Comparison of ENCODE assay signal across 11 mouse cellular contexts in genomic region chr17:74278966-74279869, GRCm38 (mm10). TPM values are rescaled to one million over a fixed set of nuclear protein-coding genes. Genes with fewer than 3 reads are reported as not detected.
DNase-seq lines count a peak whose midpoint lies in the region; ATAC-seq and TF ChIP-seq lines count a peak whose summit lies in the region.
"Had no signal": no experiment of that assay in that cellular context is flagged by ENCODE, and none has a peak within 500 bp of the region (broad histone marks: within the 10 kb centered on the region; RNA-seq: fewer than 3 reads in every experiment).

No protein-coding gene starts in this region.

- TF ChIP-seq CTCF in G1E (IDR thresholded peaks at IDR 0.05; ENCODE audit: low read depth, low read length) = no peak

- H3K9me3 ChIP-seq in hindbrain, embryonic 14.5 days (ENCODE audit: control insufficient read depth, low read length) = no peaks in the 10 kb centered on the region
- no peaks in the 10 kb centered on the region for H3K9me3 ChIP-seq in hindbrain, embryonic 12.5 days (replicated peaks)
- no peaks in the 10 kb centered on the region for H3K9me3 ChIP-seq in G1E (replicated peaks)
- H3K9me3 ChIP-seq: limb, embryonic 10.5 days had no signal

- 92% methylated on average over 8 of the region's 8 CpGs for WGBS in hindbrain, embryonic 14.5 days
- WGBS in hindbrain, embryonic 12.5 days = 93% methylated on average over 8 of the region's 8 CpGs

- H3K27ac ChIP-seq in hindbrain, embryonic 14.5 days = no peak overlapping the region
- no peak overlapping the region for H3K27ac ChIP-seq in hindbrain, embryonic 12.5 days
- H3K27ac ChIP-seq: limb, embryonic 10.5 days had no signal

- no peaks in the 10 kb centered on the region for H3K27me3 ChIP-seq in hindbrain, embryonic 14.5 days (ENCODE audit: control insufficient read depth, insufficient read depth, low read length)
- H3K27me3 ChIP-seq in hindbrain, embryonic 12.5 days = no peaks in the 10 kb centered on the region
- no peaks in the 10 kb centered on the region for H3K27me3 ChIP-seq in G1E (ENCODE audit: insufficient read depth, low read length)

- DNase-seq in hindbrain, embryonic 14.5 days (ENCODE audit: low spot score) = no peak
- no peak for DNase-seq in G1E (ENCODE audit: low spot score)
- peak; percentile 31 for DNase-seq in fat pad, adult 2 months (ENCODE audit: extremely low read depth, low read depth, low spot score)
- no peak for DNase-seq in retina, embryonic 14.5 days (ENCODE audit: low spot score)
- no peak for DNase-seq in gastrocnemius, postnatal 25 days
- DNase-seq: cerebellum, adult 9-11 months; kidney, adult 9 months; thymus, postnatal 25 days had no signal

- H3K4me1 ChIP-seq in hindbrain, embryonic 14.5 days (replicated peaks; ENCODE audit: control insufficient read depth, insufficient read depth, low read length) = 0 out of 2 replicates have a peak, but pooled peaks cover 4% of the 10 kb centered on the region
- 0 out of 2 replicates have a peak, but pooled peaks cover 5% of the 10 kb centered on the region for H3K4me1 ChIP-seq in hindbrain, embryonic 12.5 days
- H3K4me1 ChIP-seq in G1E (ENCODE audit: insufficient read depth, low read depth, low read length) = peaks cover 64% of the 10 kb centered on the region
- H3K4me1 ChIP-seq: limb, embryonic 10.5 days had no signal

- ATAC-seq in hindbrain, embryonic 14.5 days (ENCODE audit: low FRiP score) = peak; percentile 34; the same call in 1 of the 2 replicates
- ATAC-seq in hindbrain, embryonic 12.5 days (ENCODE audit: low FRiP score) = no peak
- ATAC-seq in G1E (ENCODE audit: extremely low read depth, insufficient number of reproducible peaks, low FRiP score, poor library complexity, severe bottlenecking) = peak; percentile 48
- ATAC-seq in megakaryocyte progenitor cell, adult 5-6 weeks (replicated peaks; ENCODE audit: poor library complexity) = peak; percentile 57

- no peaks in the 10 kb centered on the region for H3K36me3 ChIP-seq in hindbrain, embryonic 14.5 days (replicated peaks; ENCODE audit: control insufficient read depth, insufficient read depth)
- no peaks in the 10 kb centered on the region for H3K36me3 ChIP-seq in hindbrain, embryonic 12.5 days
- peaks cover 22% of the 10 kb centered on the region for H3K36me3 ChIP-seq in G1E (replicated peaks)

- no peak overlapping the region for H3K4me2 ChIP-seq in hindbrain, embryonic 14.5 days (replicated peaks)
- no peak overlapping the region for H3K4me2 ChIP-seq in hindbrain, embryonic 12.5 days (replicated peaks)

- no peak overlapping the region for H3K4me3 ChIP-seq in hindbrain, embryonic 14.5 days (replicated peaks; ENCODE audit: low read length)
- no peak overlapping the region for H3K4me3 ChIP-seq in hindbrain, embryonic 12.5 days
- H3K4me3 ChIP-seq in G1E (ENCODE audit: low read depth, low read length) = no peak overlapping the region; the same call in 1 of the 2 replicates
- H3K4me3 ChIP-seq: limb, embryonic 10.5 days had no signal

- H3K9ac ChIP-seq in hindbrain, embryonic 14.5 days = no peak overlapping the region
- H3K9ac ChIP-seq in hindbrain, embryonic 12.5 days = no peak overlapping the region

RNA-seq across cellular contexts. Expression of gene Memo1, which starts 16.1 kb away (rescaled TPM):
- 61.0 and 61.9 TPM in 2 replicates for polyA plus RNA-seq in hindbrain, embryonic 14.5 days (2014; fragmentation: Nextera tagmentation; extraction: Ambion mirVana)
- 68.5 and 69.2 TPM in 2 replicates for polyA plus RNA-seq in hindbrain, embryonic 12.5 days (2016; fragmentation: Nextera tagmentation; extraction: Ambion mirVana)
- total RNA-seq in G1E (2014; fragmentation: Nextera tagmentation) (88.7 and 110 TPM in 2 replicates), G1E (2017) (194 and 216 TPM in 2 replicates)
- polyA plus RNA-seq in G1E (2012) = 61.6 and 76.8 TPM in 2 replicates
- total RNA-seq in megakaryocyte progenitor cell, adult 5-6 weeks (2015) = 99.8 and 103 TPM in 2 replicates
- 85.1 and 107 TPM in 2 replicates for total RNA-seq in megakaryocyte progenitor cell, adult 5-6 weeks (2017)
- 10 to 100 TPM; 50.8 to 58.1 TPM for total RNA-seq in gastrocnemius, postnatal 25 days (2021)

RNA-seq across cellular contexts. Expression of gene Dpy30, which starts 44.5 kb away (rescaled TPM):
- 208 and 218 TPM in 2 replicates for polyA plus RNA-seq in hindbrain, embryonic 14.5 days (2014; fragmentation: Nextera tagmentation; extraction: Ambion mirVana)
- 200 and 211 TPM in 2 replicates for polyA plus RNA-seq in hindbrain, embryonic 12.5 days (2016; fragmentation: Nextera tagmentation; extraction: Ambion mirVana)
- total RNA-seq in G1E (2014; fragmentation: Nextera tagmentation) (92.3 and 106 TPM in 2 replicates), G1E (2017) (128 and 130 TPM in 2 replicates)
- 67.8 and 76.2 TPM in 2 replicates for polyA plus RNA-seq in G1E (2012)
- total RNA-seq in megakaryocyte progenitor cell, adult 5-6 weeks (2015) = 253 TPM in 2 replicates
- 200 and 202 TPM in 2 replicates for total RNA-seq in megakaryocyte progenitor cell, adult 5-6 weeks (2017)
- 10 to 100 TPM; 47.1 to 50.6 TPM for total RNA-seq in gastrocnemius, postnatal 25 days (2021)

RNA-seq across cellular contexts. Expression of gene Spast, which starts 59.6 kb away (rescaled TPM):
- polyA plus RNA-seq in hindbrain, embryonic 14.5 days (2014; fragmentation: Nextera tagmentation; extraction: Ambion mirVana) = 54.1 and 54.4 TPM in 2 replicates
- polyA plus RNA-seq in hindbrain, embryonic 12.5 days (2016; fragmentation: Nextera tagmentation; extraction: Ambion mirVana) = 52.2 and 53.0 TPM in 2 replicates
- total RNA-seq in G1E (2014; fragmentation: Nextera tagmentation) (31.2 and 31.6 TPM in 2 replicates), G1E (2017) (33.9 and 41.2 TPM in 2 replicates)
- polyA plus RNA-seq in G1E (2012) = 7.9 and 10.4 TPM in 2 replicates
- 37.6 and 40.7 TPM in 2 replicates for total RNA-seq in megakaryocyte progenitor cell, adult 5-6 weeks (2015)
- 49.5 and 60.2 TPM in 2 replicates for total RNA-seq in megakaryocyte progenitor cell, adult 5-6 weeks (2017)
- 10 to 100 TPM; 40.0 to 42.5 TPM for total RNA-seq in gastrocnemius, postnatal 25 days (2021)
